In the genomic region with DNA sequence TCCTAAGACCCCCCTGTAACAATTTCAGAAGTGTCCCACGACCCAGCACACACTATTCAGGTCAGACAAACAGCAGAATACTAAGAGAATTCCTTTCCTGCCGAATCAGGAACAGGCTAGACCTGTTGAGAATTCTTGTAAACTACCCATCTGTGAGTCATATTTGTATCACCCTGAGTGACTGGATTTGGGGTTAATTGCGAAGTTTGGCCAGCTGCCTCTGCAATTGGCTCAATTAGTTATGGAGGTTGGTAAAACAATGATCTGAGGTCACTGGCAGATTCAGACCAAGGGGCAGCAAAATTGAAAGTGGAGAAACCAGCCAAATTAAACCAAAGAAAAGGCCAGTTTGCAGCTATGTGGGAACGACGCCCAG, we compare ENCODE assay signal across 9 mouse cellular contexts.
DNase-seq lines count a peak whose midpoint lies in the region; ATAC-seq and TF ChIP-seq lines count a peak whose summit lies in the region.
"Had no signal": no experiment of that assay in that cellular context is flagged by ENCODE, and none has a peak within 500 bp of the region (broad histone marks: within the 10 kb centered on the region; RNA-seq: fewer than 3 reads in every experiment).

No protein-coding gene starts in this region.

- H3K27ac ChIP-seq in heart, adult 2 months = no peak overlapping the region
- H3K27ac ChIP-seq in heart, embryonic 12.5 days (ENCODE audit: poor library complexity, severe bottlenecking) = no peak overlapping the region
- peak overlapping the region; percentile 92 for H3K27ac ChIP-seq in cortical plate, adult 2 months (ENCODE audit: insufficient read depth, low read length)
- H3K27ac ChIP-seq in liver, embryonic 12.5 days = no peak overlapping the region
- H3K27ac ChIP-seq: liver, embryonic 15.5 days had no signal

- no peak for TF ChIP-seq EP300 in heart, adult 2 months (IDR thresholded peaks at IDR 0.05; ENCODE audit: insufficient read depth, low read depth, low read length)

- H3K36me3 ChIP-seq in heart, adult 2 months (ENCODE audit: control insufficient read depth, insufficient read depth, low read length) = no peaks in the 10 kb centered on the region
- no peaks in the 10 kb centered on the region for H3K36me3 ChIP-seq in heart, embryonic 12.5 days
- H3K36me3 ChIP-seq in liver, embryonic 12.5 days = no peaks in the 10 kb centered on the region
- H3K36me3 ChIP-seq: liver, embryonic 15.5 days had no signal

- peak; percentile 21 to 30 for DNase-seq in heart, adult 2 months
- DNase-seq in NIH3T3 (ENCODE audit: low read depth) = peak; percentile 42
- DNase-seq in layer of hippocampus, adult 18-20 months (ENCODE audit: low spot score in 2 of 2) = peak; percentile 22 to 61
- peak; percentile 11 for DNase-seq in retina, adult 2 months (ENCODE audit: low read depth, low spot score)
- no peak for DNase-seq in liver

- TF ChIP-seq CTCF in heart, adult 2 months (IDR thresholded peaks at IDR 0.05) = no peak
- TF ChIP-seq CTCF in cortical plate, adult 2 months (IDR thresholded peaks at IDR 0.05; ENCODE audit: extremely low read depth, insufficient read depth, low read length) = no peak

- no peaks in the 10 kb centered on the region for H3K27me3 ChIP-seq in heart, adult 2 months (ENCODE audit: control insufficient read depth, insufficient read depth, low read length)
- H3K27me3 ChIP-seq in heart, embryonic 12.5 days (replicated peaks) = no peaks in the 10 kb centered on the region
- no peaks in the 10 kb centered on the region for H3K27me3 ChIP-seq in liver, embryonic 12.5 days (replicated peaks)
- H3K27me3 ChIP-seq: liver, embryonic 15.5 days had no signal

- H3K9me3 ChIP-seq in heart, embryonic 12.5 days (replicated peaks) = no peaks in the 10 kb centered on the region
- no peaks in the 10 kb centered on the region for H3K9me3 ChIP-seq in liver, embryonic 12.5 days (replicated peaks)
- H3K9me3 ChIP-seq: liver, embryonic 15.5 days had no signal

- H3K4me1 ChIP-seq in heart, adult 2 months (ENCODE audit: control insufficient read depth, insufficient read depth, low read length) = no peaks in the 10 kb centered on the region
- H3K4me1 ChIP-seq in heart, embryonic 12.5 days (replicated peaks) = no peaks in the 10 kb centered on the region
- H3K4me1 ChIP-seq in cortical plate, adult 2 months (ENCODE audit: control insufficient read depth, insufficient read depth, low read length) = peaks cover 4% of the 10 kb centered on the region; the same call in 1 of the 2 replicates
- H3K4me1 ChIP-seq in liver, embryonic 12.5 days = no peaks in the 10 kb centered on the region
- H3K4me1 ChIP-seq: liver, embryonic 15.5 days had no signal

- H3K79me2 ChIP-seq in heart, adult 2 months (replicated peaks; ENCODE audit: control insufficient read depth, insufficient read depth, low read length) = no peaks in the 10 kb centered on the region

- 50% methylated on average over 5 of the region's 5 CpGs for WGBS in heart, adult 2 months
- WGBS in heart, embryonic 12.5 days = 64% methylated on average over 5 of the region's 5 CpGs
- WGBS in liver, embryonic 12.5 days (ENCODE audit: insufficient replicate concordance) = 60% methylated on average over 5 of the region's 5 CpGs

- TF ChIP-seq POLR2A in heart, adult 2 months (IDR thresholded peaks at IDR 0.05; ENCODE audit: insufficient read depth, low read depth, low read length) = no peak
- no peak for TF ChIP-seq POLR2A in cortical plate, adult 2 months (IDR thresholded peaks at IDR 0.05; ENCODE audit: extremely low read depth, insufficient read depth, low read length)

- intact Hi-C loops in heart, adult 2 months (cut with DNase I) = loop anchor here (10.0 kb wide), 1 partner anchor 117 kb away; no protein-coding TSS in a partner anchor

- no peak overlapping the region for H3K9ac ChIP-seq in heart, adult 2 months (ENCODE audit: low read depth, low read length)
- H3K9ac ChIP-seq in heart, embryonic 12.5 days = no peak overlapping the region
- no peak overlapping the region for H3K9ac ChIP-seq in liver, embryonic 12.5 days
- H3K9ac ChIP-seq: liver, embryonic 15.5 days had no signal

- H3K4me2 ChIP-seq in heart, embryonic 12.5 days = no peak overlapping the region
- H3K4me2 ChIP-seq in liver, embryonic 12.5 days = no peak overlapping the region
- H3K4me2 ChIP-seq: liver, embryonic 15.5 days had no signal

- no peak overlapping the region for H3K4me3 ChIP-seq in heart, adult 2 months
- no peak overlapping the region for H3K4me3 ChIP-seq in heart, embryonic 12.5 days
- no peak overlapping the region for H3K4me3 ChIP-seq in cortical plate, adult 2 months (ENCODE audit: insufficient read depth, low read length)
- H3K4me3 ChIP-seq in liver, embryonic 12.5 days = no peak overlapping the region
- H3K4me3 ChIP-seq: liver, embryonic 15.5 days had no signal

- no peak for ATAC-seq in heart, embryonic 12.5 days (ENCODE audit: insufficient number of reproducible peaks, low FRiP score)
- ATAC-seq in liver, embryonic 12.5 days = no peak
